Mouse (Mus musculus): ENCODE results near the gene 4930404H24Rik. TPM values are rescaled to one million over a fixed set of nuclear protein-coding genes. Genes with fewer than 3 reads are reported as not detected.

Gene 4930404H24Rik
- polyA plus RNA-seq, 2 experiments = not detected

DNA sequence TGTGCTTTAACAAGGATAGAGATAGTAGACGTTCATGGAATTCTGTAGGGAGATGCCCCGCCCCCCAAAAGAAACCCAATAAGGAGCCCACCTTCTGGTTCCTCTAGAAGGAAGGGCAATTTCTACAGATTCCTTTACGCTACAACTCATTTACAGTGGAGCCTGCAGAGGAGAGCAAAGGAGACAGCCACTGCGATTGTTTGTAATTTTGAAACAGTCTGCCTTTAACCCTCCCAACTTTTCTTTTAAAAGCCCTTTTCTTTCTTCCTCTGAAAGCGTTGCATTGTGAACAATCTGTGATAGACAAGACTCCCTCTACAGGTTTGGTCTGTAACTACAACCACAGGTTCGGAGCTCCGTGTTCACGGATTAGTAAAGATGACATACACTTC lies 46.6 kb upstream of the 4930404H24Rik start:
- peak in 2 of 3 experiments; percentile 50 to 66 for DNase-seq (ENCODE audit: low read depth in 3 of 3, low spot score in 3 of 3)
- TF ChIP-seq CTCF (IDR thresholded peaks at IDR 0.05; ENCODE audit: low read depth) (peak; percentile 72), EP300 (IDR thresholded peaks at IDR 0.05; ENCODE audit: low read depth) (no peak)
- ATAC-seq (ENCODE audit: insufficient read depth) = no peak
- H3K4me3 ChIP-seq (ENCODE audit: insufficient read depth in 1 of 2, low read depth in 2 of 2, low read length in 2 of 2) = peak overlapping the region in 1 of 2 experiments; percentile 72; a peak in 3 of 4 replicates
- peak overlapping the region; percentile 98 for H3K4me2 ChIP-seq (ENCODE audit: low read depth)
- peaks cover 28% of the 10 kb centered on the region for H3K27me3 ChIP-seq (ENCODE audit: control insufficient read depth, insufficient read depth, low read length)
- no peaks in the 10 kb centered on the region for H3K36me3 ChIP-seq (replicated peaks; ENCODE audit: control insufficient read depth, insufficient read depth, low read depth)
- 0% methylated on average over 8 of the region's 8 CpGs for WGBS (ENCODE audit: insufficient replicate concordance)
- H3K9ac ChIP-seq (replicated peaks) = no peak overlapping the region
- H3K4me1 ChIP-seq (replicated peaks; ENCODE audit: control insufficient read depth in 2 of 2, insufficient read depth in 2 of 2, low read length in 1 of 2) = peaks cover 8 to 9% of the 10 kb centered on the region in 2 experiments; a peak in 3 of 4 replicates
- no peak overlapping the region for H3K27ac ChIP-seq
- no peaks in the 10 kb centered on the region for H3K9me3 ChIP-seq (ENCODE audit: control insufficient read depth, low read length)

DNA sequence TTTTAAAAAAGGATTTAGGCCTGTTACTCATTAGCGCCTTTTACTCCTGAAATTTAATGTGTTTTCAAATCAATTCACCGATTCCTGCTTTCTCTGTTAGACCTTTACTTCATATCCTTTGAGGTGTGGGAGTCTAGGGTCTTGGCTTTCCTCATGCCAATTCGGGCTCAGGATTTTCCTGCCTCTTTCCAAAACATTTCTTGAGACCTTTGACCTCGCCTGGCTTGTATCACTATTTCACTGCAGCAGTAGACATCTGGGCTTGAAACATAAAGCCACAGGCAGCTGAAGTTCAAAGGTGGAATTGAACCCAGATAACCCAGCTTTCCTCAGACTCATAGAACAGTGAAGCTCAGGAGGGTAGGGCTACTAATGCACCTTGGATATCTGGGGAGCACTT lies 46.1 kb upstream of the 4930404H24Rik start:
- Histone ChIP-seq H3K36me3 (replicated peaks; ENCODE audit: control insufficient read depth, insufficient read depth, low read depth) (no peaks in the 10 kb centered on the region), H3K4me3 (ENCODE audit: insufficient read depth in 1 of 2, low read depth in 2 of 2, low read length in 2 of 2) (no peak overlapping the region), H3K27ac (no peak overlapping the region), H3K27me3 (ENCODE audit: control insufficient read depth, insufficient read depth, low read length) (peaks cover 28% of the 10 kb centered on the region), H3K9ac (replicated peaks) (no peak overlapping the region), H3K9me3 (ENCODE audit: control insufficient read depth, low read length) (no peaks in the 10 kb centered on the region), H3K4me1 (replicated peaks; ENCODE audit: control insufficient read depth in 2 of 2, insufficient read depth in 2 of 2, low read length in 1 of 2) (peaks cover 8 to 9% of the 10 kb centered on the region in 2 experiments; a peak in 3 of 4 replicates), H3K4me2 (ENCODE audit: low read depth) (peak overlapping the region; percentile 98)
- 23% methylated on average over 4 of the region's 4 CpGs for WGBS (ENCODE audit: insufficient replicate concordance)
- TF ChIP-seq EP300 (IDR thresholded peaks at IDR 0.05; ENCODE audit: low read depth) (no peak), CTCF (IDR thresholded peaks at IDR 0.05; ENCODE audit: low read depth) (no peak)
- DNase-seq (ENCODE audit: low read depth in 3 of 3, low spot score in 3 of 3) = no peak
- ATAC-seq (ENCODE audit: insufficient read depth) = no peak

DNA sequence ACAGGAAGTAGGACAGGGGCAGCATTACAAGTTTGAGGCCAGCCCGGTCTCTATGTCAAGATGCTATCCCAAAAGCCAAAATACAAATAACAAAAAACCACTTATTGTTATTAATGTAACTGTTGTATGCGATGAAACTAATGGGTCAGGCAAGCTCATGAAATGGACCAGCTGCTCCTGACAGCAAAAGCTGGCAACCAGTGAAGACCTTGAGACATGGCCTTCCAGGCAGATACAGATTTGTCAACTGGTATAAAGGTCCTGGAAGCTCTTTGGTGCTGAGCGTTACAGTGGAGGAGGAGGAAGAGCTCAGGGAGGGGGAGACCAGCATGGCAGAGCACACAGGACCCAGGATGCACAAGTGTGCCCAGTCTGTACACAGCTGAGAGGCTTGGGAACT lies 44.9 kb upstream of the 4930404H24Rik start:
- Histone ChIP-seq H3K27me3 (ENCODE audit: control insufficient read depth, insufficient read depth, low read length) (peaks cover 27% of the 10 kb centered on the region), H3K4me2 (ENCODE audit: low read depth) (no peak overlapping the region), H3K9ac (replicated peaks) (no peak overlapping the region), H3K4me1 (replicated peaks; ENCODE audit: control insufficient read depth in 2 of 2, insufficient read depth in 2 of 2, low read length in 1 of 2) (peaks cover 8% of the 10 kb centered on the region in 2 experiments; a peak in 3 of 4 replicates), H3K27ac (no peak overlapping the region), H3K36me3 (replicated peaks; ENCODE audit: control insufficient read depth, insufficient read depth, low read depth) (no peaks in the 10 kb centered on the region), H3K4me3 (ENCODE audit: insufficient read depth in 1 of 2, low read depth in 2 of 2, low read length in 2 of 2) (no peak overlapping the region), H3K9me3 (ENCODE audit: control insufficient read depth, low read length) (no peaks in the 10 kb centered on the region)
- 85% methylated on average over 3 of the region's 3 CpGs for WGBS (ENCODE audit: insufficient replicate concordance)
- TF ChIP-seq EP300 (IDR thresholded peaks at IDR 0.05; ENCODE audit: low read depth) (no peak), CTCF (IDR thresholded peaks at IDR 0.05; ENCODE audit: low read depth) (no peak)
- DNase-seq (ENCODE audit: low read depth in 3 of 3, low spot score in 3 of 3) (no peak), ATAC-seq (ENCODE audit: insufficient read depth) (no peak)

DNA sequence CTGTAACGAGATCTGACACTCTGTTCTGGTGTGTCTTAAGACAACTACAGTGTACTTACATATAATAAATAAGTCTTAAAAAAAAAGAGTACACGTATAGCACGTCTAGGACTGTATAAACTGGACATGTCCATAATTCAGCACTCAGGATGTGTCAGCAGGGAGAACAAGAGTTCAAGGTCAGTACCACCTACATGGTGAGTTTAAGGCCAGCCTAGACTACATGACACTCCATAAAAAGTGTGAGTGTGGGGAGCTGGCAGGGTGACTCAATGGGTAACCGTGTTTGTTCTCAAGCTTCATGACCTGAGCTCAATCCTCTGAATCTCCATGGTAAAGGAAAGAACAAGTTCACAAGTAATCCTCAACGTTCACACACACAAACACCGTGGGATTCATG lies 44.1 kb upstream of the 4930404H24Rik start:
- Histone ChIP-seq H3K27me3 (ENCODE audit: control insufficient read depth, insufficient read depth, low read length) (peaks cover 21% of the 10 kb centered on the region), H3K4me2 (ENCODE audit: low read depth) (no peak overlapping the region), H3K9ac (replicated peaks) (no peak overlapping the region), H3K36me3 (replicated peaks; ENCODE audit: control insufficient read depth, insufficient read depth, low read depth) (no peaks in the 10 kb centered on the region), H3K4me1 (replicated peaks; ENCODE audit: control insufficient read depth in 2 of 2, insufficient read depth in 2 of 2, low read length in 1 of 2) (peaks cover 14 to 15% of the 10 kb centered on the region in 2 experiments), H3K27ac (no peak overlapping the region), H3K9me3 (ENCODE audit: control insufficient read depth, low read length) (no peaks in the 10 kb centered on the region), H3K4me3 (ENCODE audit: insufficient read depth in 1 of 2, low read depth in 2 of 2, low read length in 2 of 2) (no peak overlapping the region)
- DNase-seq (ENCODE audit: low read depth in 3 of 3, low spot score in 3 of 3) = no peak
- WGBS (ENCODE audit: insufficient replicate concordance) = 78% methylated on average over 6 of the region's 6 CpGs
- no peak for TF ChIP-seq EP300 (IDR thresholded peaks at IDR 0.05; ENCODE audit: low read depth)
- TF ChIP-seq CTCF (IDR thresholded peaks at IDR 0.05; ENCODE audit: low read depth) = no peak
- ATAC-seq (ENCODE audit: insufficient read depth) = no peak

DNA sequence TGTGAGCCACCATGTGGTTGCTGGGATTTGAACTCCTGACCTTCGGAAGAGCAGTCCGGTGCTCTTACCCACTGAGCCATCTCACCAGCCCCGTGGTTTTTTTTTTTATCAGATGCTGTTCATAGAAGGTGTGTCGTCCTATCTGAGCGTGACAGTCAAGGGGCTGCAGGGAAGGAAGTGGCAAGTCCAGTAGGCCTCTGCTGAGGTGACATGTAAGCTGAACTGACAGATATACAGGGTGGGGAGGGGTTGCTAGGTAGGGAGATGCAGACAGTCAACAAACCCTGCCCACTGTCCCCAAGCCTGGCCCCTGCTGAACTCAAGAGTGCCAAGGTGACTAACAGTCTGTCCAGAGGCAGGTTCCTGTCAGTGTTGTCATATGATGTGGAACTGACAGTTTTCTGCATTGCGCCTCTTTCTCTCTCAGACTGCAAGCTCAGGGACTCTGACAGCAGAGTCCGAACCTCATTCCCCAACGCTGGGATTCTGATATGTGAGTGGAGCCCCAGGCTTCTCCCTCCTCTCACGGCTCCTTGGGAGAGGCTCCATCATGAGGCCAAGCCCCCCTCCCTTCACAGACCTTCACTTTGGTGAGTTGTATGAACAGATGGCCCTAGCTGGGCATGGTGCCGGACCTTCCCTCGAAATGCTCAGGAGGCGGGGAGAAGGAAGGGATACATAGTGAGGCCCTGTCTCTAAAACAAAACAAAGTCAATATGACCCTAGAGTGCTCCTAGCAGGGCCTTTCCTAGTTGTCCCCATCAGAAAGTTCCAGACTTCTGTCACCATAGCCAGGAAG lies 38.4 kb upstream of the 4930404H24Rik start:
- TF ChIP-seq EP300 (IDR thresholded peaks at IDR 0.05; ENCODE audit: low read depth) (peak; percentile 80), CTCF (IDR thresholded peaks at IDR 0.05; ENCODE audit: low read depth) (no peak)
- Histone ChIP-seq H3K4me2 (ENCODE audit: low read depth) (peak overlapping the region; percentile 59), H3K27me3 (ENCODE audit: control insufficient read depth, insufficient read depth, low read length) (no peaks in the 10 kb centered on the region), H3K4me3 (ENCODE audit: insufficient read depth in 1 of 2, low read depth in 2 of 2, low read length in 2 of 2) (peak overlapping the region in 1 of 2 experiments; percentile 3; a peak in 1 of 4 replicates), H3K27ac (peak overlapping the region; percentile 79), H3K9me3 (ENCODE audit: control insufficient read depth, low read length) (no peaks in the 10 kb centered on the region), H3K9ac (replicated peaks) (peak overlapping the region; percentile 49), H3K4me1 (replicated peaks; ENCODE audit: control insufficient read depth in 2 of 2, insufficient read depth in 2 of 2, low read length in 1 of 2) (peaks cover 36 to 50% of the 10 kb centered on the region in 2 experiments), H3K36me3 (replicated peaks; ENCODE audit: control insufficient read depth, insufficient read depth, low read depth) (no peaks in the 10 kb centered on the region)
- peak; percentile 65 to 82 (median 70) for DNase-seq (ENCODE audit: low read depth in 3 of 3, low spot score in 3 of 3)
- ATAC-seq (ENCODE audit: insufficient read depth) = peak; percentile 90
- WGBS (ENCODE audit: insufficient replicate concordance) = 39% methylated on average over 12 of the region's 12 CpGs

Data from liver, embryonic 14.5 days (tissue).